In genomic region chr15:30795723-30796122, GRCm38 (mm10) we compare ENCODE assay signal across 21 mouse cellular contexts.
DNase-seq lines count a peak whose midpoint lies in the region; ATAC-seq lines count a peak whose summit lies in the region.
"Had no signal": no experiment of that assay in that cellular context is flagged by ENCODE, and none has a peak within 500 bp of the region (broad histone marks: within the 10 kb centered on the region; RNA-seq: fewer than 3 reads in every experiment).

No protein-coding gene starts in this region.

- 91% methylated on average over 3 of the region's 3 CpGs for WGBS in hindbrain, embryonic 12.5 days

- H3K9me3 ChIP-seq in hindbrain, embryonic 12.5 days (replicated peaks) = no peaks in the 10 kb centered on the region
- H3K9me3 ChIP-seq: G1E had no signal

- no peaks in the 10 kb centered on the region for H3K27me3 ChIP-seq in hindbrain, embryonic 12.5 days
- H3K27me3 ChIP-seq: CH12.LX, Patski had no signal

- H3K36me3 ChIP-seq in hindbrain, embryonic 12.5 days = no peaks in the 10 kb centered on the region
- H3K36me3 ChIP-seq: G1E had no signal

- H3K27ac ChIP-seq in hindbrain, embryonic 12.5 days = no peak overlapping the region

- no peaks in the 10 kb centered on the region for H3K4me1 ChIP-seq in hindbrain, embryonic 12.5 days

- no peak overlapping the region for H3K4me3 ChIP-seq in hindbrain, embryonic 12.5 days

- peak; percentile 13 to 27 for DNase-seq in cerebellum, postnatal 10 days
- no peak for DNase-seq in cerebellum, adult 11 months
- no peak for DNase-seq in frontal cortex, postnatal 36 days (ENCODE audit: low spot score in 2 of 2)
- DNase-seq in right cerebral cortex, adult 18-20 months = peak; percentile 29
- DNase-seq in right cerebral cortex, postnatal 25 days = no peak
- DNase-seq in brain, adult 2 months (ENCODE audit: low read depth, low spot score) = peak; percentile 62
- DNase-seq: adrenal gland, adult 2 months; adrenal gland, adult 8-10 months; adrenal gland, postnatal 10 days; adrenal gland, postnatal 14 days; adrenal gland, postnatal 25 days; adrenal gland, postnatal 36 days; B cell, adult 2 months; cerebellum, adult 11-12 months had no signal

- no peak overlapping the region for H3K9ac ChIP-seq in hindbrain, embryonic 12.5 days

- ATAC-seq in frontal cortex, adult (ENCODE audit: low TSS enrichment) = peak; percentile 72
- ATAC-seq in hindbrain, embryonic 12.5 days (ENCODE audit: low FRiP score) = no peak
- ATAC-seq: activated CD4-positive, CD25-positive, alpha-beta regulatory T cell, adult 4 months; CD4-positive, CD25-positive, alpha-beta regulatory T cell, adult 4 months; Patski had no signal

- no peak overlapping the region for H3K4me2 ChIP-seq in hindbrain, embryonic 12.5 days (replicated peaks)

Comparison
In these comparisons a context has a peak if more than half of its experiments do, and no peak if none do; other contexts are left out.
1. DNase-seq: peak in cerebellum, postnatal 10 days (2 of 2), right cerebral cortex, adult 18-20 months (single experiment) and brain, adult 2 months (single experiment); none in cerebellum, adult 11 months (single experiment), frontal cortex, postnatal 36 days (0 of 2) and right cerebral cortex, postnatal 25 days (single experiment).